Mouse (Mus musculus): ENCODE data around the gene 1700057G04Rik.

1700057G04Rik gene

DNA sequence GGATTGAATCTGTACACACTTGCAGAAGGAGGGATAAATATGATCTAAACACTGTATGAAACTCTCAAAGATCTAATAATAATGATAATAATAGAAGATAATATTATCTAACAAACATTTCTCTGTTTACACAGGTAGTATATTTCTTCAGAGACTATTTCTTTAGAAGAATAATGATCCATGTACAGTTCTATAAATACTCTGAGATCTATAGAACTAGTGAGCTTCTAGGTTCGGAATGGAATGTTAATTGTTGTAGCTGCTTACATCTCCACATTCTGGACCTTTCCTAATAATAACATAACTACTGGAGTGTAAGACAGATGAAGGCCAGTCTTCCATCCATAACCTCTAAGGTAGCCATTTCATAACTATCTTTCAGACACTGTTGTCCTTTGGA is at the start of gene 1700057G04Rik:
Gene 1700057G04Rik, plus strand, starts transcription at position 301 of the 400 bp plus-strand sequence.
- DNase-seq (ENCODE audit: low read depth), result no peak

DNA sequence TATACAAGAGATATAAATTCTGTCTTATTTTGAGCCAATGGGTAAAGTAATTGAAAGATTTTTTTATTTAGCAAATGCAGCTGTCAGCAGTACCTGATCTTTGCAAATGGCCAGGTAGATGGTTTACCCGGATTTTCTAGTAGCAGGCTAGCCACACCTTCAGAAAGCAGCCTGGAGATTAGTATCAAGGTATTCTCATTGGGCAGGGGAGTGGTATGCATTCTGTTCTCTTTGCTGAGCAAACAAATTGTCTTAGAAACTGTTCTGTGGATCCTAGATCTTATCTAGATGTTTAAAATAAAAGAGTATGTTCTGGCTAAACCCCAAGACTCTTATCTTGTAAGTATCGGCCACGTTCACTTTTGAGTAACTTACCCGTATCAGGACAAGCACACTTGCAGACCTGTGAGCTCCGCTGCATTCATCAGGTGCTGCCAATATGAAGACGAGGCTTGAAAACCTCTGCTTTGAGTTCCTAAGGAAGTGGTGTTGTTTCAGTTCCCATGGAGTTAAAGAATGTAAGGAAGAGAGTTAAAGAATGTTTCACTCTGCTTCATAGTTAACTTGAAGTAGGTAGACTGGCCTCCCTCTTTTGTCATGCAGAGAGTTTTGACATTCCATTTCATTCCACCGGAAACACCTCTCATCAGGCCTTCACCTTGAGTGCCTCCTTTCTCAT is 48.6 kb upstream of the 1700057G04Rik start:
- DNase-seq (ENCODE audit: low read depth), result no peak

DNA sequence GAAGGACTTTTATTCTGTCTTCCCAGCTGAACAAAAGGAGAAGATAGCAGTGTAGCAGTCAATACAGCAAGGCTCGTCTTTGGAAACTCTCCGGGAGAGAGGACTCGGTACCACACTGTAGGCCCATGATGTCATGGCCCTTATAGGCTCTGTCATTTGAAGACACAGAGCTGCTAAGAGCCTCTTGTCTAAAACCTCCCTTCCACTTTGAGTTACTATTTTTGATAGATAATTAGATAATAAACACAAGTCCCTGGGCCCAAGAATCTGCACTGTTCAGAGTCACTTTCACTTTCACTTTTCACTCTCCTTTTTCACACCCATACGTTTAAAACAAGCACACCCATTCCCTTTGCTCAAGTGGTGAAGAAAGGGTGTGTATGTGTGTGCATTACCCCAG is 43.5 kb upstream of the 1700057G04Rik start:
- peak; percentile 50 for DNase-seq (ENCODE audit: low read depth)

DNA sequence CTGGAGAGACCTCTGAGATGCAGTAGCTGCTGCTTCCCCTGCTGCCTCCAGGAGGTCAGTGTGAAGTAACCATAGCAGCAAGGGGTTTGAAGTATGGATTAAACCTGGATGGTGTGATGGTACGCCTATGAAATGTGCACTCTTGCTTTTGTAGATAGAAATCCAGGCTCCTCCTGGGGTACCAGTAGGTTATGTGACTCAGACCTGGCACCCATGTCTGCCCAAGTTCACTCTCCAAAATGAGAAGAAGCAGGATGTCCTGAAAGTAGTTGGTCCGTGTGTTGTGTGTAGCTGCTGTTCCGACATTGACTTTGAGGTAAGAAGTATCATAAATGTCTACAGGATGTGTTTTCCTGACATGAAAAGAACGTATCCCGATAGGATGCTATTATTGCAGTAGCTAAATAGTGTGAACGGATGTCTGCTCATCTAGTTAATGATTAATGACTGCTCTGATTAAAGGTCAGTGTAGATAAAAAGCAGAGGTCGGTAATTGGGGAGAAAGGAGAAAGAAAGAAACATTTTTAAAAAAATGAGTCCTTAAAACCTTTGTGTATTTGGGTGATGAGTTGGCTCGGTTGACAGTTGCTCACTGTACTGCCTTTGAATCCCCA is 42.5 kb upstream of the 1700057G04Rik start:
- DNase-seq (ENCODE audit: low read depth), result no peak

DNA sequence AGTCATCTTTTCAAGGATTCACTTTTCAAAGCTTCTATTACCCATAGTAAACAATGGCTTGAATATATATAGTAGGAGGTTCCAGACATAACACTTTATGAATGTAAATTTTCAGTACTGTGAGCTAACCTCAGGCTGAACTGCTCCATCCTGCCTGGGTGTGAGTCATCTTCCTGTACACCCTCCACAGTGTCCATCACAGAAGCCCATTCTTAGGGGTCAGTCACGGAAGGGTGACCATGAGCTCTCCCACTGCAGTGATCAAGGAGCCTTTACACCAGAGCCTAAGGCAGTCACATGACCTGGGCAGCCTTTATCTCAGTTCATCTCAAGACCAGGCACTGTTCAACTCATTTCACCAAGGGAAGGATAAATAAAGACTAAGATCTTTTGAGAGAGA is 41.4 kb upstream of the 1700057G04Rik start:
- no peak for DNase-seq (ENCODE audit: low read depth)

DNA sequence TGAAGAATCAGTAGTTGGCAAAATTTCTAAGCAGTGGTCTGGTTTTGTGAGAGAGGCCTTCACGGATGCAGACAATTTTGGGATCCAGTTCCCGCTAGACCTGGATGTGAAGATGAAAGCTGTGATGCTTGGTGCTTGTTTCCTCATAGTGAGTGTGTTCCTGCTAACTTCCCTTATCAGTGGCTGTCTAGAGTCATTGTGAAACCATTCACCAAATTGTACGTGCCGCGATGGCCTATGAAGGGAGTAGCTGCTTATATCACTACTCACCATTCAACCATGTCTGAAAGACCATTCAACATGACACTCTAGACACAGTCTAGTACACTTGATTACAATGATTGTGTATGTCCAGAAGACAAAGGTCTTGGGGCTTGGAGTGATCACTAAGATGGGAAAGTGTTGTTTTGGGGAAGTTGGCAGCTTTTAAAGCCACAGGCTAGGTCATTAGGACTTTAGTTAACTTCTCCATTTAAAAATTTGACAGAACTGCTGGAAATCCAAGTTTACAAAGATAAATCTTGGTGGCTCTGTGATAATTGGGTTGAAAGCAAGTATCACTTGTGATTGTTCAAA is 39.3 kb upstream of the 1700057G04Rik start:
- DNase-seq (ENCODE audit: low read depth), result no peak

DNA sequence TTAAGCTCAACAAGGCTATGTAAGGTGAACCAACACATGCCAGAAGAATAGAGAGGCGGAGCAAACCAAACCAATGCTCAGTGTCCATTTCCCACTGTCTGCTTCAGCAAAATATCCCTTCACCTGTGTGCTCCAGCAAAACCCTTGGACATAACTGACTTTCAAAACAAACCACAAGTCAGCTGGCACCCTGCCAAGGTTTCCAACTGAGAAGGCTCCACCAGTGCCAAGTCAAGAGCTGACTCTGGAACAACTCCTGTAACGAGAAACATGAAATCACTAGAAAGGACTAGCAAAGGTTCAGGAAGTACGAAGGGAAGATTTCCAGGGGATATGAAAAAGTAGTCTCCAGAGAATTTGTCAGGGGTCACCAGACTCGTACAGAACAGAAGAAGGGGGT is 38.2 kb upstream of the 1700057G04Rik start:
- no peak for DNase-seq (ENCODE audit: low read depth)

DNA sequence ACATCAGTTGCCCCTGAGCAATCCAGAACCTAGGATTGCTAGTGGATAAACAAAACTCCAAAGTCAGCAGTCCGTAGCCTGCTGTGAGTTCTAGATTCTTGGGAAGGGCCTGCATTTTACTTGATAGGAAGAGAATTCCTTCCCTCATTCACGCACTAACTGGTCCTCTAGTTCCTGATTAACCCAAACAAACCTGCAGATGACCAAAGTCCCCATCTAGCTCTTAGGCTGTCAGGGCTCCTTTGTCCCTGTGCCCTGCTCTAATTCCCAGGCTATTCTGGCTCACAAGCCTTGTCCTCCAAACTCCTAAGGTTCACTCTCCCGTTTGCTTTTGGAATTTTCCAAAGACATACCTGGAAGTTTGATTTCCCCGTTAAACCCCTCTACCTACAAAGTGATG is 36.5 kb upstream of the 1700057G04Rik start:
- no peak for DNase-seq (ENCODE audit: low read depth)

DNA sequence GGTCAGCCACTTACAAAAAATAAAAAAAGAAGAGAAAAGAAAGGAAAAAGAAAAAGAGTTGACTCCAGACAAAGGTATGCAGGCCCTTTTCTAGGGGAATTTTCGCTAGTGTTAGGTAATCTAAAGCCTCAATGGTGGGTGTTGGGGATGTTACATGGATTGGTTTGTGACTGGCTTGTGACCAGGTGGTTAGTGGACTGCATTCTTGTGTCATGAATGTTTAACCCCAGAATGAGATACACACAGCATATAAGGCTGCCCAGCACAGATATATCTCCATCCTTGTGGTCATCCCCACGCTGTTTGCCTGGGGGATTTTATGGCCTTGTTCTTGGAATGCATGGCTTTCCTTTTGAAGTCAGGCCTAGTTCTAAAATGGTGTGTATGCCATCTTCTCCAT is 35.9 kb upstream of the 1700057G04Rik start:
- no peak for DNase-seq (ENCODE audit: low read depth)

DNA sequence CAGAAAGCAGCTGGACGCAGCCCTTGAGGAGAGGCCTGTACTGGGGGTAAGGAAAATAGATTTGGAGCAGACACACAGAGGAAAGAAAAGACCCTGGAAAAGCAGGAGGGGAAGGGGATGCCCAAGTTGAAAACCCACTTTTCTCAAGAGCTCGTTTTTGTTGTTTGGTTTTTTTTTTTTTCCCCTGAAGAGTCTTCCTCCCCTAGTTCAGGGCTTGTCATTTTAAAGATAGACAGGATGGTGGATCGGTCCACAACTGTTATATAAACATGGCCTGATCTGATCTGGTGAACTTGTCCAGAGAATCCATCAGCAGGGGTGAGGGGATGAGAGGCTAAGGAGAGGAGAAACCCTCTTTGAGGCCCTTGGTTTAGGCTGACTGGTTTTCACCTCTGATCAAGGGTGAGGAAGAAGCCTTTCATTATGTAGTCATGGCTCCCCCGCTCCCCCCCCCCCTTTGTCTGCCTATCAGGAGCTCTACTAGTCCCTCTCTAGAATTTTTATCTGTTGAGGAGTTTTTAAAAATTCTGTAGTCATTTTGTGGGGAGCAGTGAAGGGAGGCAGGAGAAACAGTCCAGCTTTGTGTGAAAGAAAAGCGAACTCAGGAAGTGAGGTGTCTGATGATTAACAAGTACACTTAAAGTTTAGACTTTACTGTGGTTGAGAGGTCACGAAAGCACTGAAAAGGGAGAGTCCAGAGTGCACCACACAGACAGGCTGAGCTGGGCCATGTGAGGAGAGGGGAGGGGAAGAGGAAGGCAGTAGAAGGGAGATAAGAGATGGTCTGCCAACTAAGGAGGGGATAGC is 35.0 kb upstream of the 1700057G04Rik start:
- peak; percentile 16 for DNase-seq (ENCODE audit: low read depth)

DNA sequence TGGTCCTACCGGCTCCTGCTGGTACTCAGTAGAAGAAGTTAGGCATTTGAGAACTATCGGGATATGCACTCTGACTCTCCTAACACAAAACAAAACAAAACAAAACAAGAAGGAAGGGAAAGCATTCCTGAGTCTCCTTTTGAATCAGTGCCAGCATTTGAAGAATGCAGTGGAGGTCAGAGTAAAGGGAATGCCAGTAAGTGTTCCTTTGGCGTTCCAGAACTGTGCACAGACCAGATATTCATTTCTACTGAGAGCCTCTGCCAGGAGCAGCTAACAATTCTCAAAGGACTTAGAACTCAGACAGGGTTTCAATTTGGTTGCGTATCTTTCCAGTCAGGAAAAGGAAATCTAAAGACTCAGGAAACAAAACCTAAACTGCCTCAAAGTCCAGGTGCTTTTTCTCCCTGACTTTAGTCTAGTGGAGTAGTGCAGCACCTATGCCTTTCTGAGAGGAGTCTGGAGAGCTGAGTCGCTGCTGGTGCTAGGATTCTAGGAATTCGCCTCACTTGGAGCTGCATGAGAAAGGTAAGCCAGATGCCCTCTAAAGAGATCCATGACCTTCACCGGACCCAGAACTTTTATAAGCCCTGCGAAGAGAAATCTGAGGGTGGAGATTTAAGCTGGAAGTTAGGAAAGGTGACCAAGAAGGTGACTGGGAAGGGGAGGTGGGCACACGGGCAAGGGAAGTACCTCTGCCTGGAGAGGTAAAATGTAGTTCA is 33.5 kb upstream of the 1700057G04Rik start, which contains the start of gene Plscr2:
Gene Plscr2, plus strand, starts transcription at position 117 of the 722 bp plus-strand sequence.
- no peak for DNase-seq (ENCODE audit: low read depth)

DNA sequence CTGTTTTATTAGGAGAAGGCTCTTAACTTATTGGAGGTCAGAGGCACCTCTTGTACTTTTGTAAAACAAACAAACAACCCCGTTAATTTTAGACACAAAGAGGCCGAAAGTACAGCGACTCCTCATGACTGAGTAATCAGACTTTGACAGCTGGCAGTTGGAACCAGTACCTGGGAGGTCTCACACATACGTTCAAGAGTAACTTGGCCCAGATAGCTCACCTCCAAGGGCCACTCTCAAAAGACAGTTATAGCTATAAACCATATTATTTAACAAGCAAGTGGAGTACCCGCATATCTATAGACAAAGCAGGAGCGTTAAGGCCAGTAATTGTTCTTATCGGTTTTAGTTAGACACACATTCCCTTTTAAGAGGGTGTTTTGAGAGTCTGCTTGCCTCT is 32.8 kb upstream of the 1700057G04Rik start:
- DNase-seq (ENCODE audit: low read depth), result no peak

DNA sequence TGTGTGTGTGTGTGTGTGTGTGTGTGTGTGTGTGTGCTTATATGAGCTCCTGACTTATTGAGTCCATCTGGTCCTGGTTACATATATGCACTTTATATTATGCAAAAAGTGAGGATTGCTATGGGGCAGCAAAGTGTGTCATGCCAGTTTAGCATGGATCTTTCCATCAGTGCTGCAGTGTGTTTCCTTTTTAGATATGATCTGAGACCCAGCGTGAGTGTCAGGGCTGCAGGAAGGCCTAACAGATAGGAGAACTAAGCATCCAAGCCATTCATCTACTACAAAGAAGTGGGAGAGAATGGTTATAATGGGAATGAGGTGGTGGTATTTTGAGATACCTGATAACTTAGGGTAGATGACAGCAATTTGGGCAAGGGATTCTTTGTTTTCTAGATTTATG is 29.1 kb upstream of the 1700057G04Rik start:
- no peak for DNase-seq (ENCODE audit: low read depth)

DNA sequence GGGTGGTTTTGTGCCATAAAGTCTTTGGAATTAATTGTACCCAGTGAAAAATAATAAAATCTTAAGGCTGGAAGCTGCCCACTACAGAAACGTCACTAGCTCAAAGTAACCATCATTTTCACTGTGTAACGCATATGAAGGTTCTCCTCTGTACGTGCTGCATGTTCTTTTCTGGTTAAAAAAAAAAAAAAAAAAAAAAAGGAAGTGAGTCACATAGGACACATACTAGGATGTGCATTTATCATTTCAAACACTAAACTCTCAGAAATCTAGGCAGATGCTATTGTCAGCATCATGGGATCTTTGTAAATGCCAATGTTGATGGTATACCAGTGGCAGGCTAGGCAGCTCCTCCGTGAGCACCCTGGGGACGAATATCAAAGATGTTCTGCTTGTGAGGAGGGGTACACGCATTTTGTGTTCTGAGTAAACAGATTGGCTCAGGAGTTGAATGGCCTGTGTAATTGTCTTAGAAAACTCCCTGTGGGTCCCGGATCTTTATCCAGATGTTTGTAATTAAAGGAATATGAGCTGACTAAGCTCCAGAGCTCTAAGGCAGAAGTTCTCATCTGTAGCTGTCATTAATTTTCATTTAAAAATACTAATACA is 26.5 kb upstream of the 1700057G04Rik start:
- no peak for DNase-seq (ENCODE audit: low read depth)

DNA sequence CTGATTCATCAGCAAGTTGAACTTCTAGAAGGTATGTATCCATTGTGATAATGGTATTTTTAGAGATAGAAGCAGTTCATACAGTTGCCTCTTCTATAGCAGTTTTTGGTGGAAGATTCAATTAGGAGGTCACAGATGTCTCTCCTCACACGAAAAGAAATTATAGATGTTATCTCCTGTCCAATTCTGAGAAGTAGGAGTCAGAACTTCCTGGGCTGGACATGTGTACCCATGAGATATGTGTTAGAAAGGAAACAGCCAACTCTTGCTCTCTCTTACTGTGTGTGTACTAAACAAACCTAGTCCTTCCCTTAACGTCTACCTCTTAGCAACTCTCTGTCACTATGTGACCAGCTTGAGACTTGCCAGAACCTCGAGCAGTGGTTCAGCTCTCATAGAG is 19.5 kb upstream of the 1700057G04Rik start:
- DNase-seq (ENCODE audit: low read depth), result no peak

DNA sequence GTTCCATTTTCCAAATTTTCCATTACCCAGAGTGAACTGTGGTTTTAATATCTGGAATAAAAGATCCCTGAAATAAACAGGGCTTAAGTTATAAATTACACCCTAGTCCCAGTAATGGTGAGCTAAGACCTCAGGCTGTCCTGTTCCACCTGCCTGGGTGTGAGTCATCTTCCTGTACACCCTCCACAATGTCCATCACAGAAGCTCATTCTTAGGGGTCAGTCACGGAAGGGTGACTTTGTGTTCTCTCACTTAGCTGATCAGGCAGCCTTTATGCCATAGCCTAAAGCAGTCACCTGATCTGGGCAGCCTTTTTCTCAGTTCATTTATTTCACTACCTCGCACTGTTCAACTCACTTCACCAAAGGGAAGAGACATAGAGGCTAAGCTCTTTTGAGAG is 17.0 kb upstream of the 1700057G04Rik start:
- DNase-seq (ENCODE audit: low read depth), result no peak

DNA sequence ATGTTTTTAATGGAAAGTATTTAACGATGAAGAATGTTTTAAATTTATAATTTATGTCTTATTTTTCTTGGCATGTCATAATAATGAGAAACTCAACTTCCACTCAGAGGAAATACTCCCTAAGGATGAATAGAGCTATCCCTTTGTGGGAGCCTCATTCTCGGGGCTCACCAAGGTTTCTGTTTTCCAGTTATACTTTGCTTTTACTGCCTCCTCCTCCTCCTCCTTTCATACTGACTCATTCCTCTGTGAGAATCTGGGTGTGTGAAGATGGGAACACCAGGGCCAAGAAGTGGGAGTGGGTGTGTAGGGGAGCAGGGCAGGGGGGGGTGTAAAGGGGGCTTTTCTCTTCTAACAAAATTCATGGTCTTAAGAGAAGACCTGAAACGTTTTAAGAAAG is 16.3 kb upstream of the 1700057G04Rik start:
- DNase-seq (ENCODE audit: low read depth), result no peak

DNA sequence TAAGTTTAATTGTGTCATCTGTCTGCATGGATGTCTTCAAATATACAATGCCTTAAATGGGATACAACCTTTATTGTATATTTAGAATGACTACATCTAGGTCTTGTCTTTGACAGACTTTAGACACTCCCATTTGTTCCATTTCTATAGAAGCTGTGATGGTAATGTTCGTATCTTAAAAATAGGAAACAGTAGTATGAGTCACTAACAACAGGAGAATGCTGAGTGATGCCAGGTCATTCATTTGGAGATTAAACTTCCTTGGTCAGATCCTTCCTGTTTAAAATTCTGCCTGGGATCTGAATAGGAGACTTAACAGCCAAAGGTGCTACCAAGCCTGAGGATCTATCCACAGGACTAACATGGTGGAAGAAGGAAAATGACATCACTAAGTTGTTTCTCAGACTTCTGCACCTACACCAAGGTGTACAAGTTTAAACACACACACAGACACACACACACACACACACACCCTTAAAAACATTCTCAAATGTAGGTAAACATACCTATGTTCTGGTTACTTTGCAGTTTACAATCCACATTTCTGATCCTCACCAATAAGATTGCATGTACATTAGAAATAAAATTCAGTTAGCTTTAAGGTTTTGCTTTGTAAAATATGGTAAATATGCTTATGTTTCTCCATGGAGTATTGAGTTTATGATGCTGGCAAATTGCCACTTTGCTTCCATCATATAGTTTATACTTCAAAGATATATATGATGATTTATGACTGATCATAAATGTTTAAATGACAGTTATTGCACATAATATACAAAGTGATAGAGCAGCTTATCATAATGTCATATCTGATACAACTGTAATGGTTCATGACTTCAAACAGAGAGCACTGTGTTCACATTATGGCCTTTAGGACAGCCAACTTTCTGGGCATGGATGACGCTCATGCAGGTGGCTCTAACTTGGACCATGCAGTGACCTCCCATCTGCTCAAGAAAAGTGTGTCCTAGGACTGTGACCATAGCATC is 15.3 kb upstream of the 1700057G04Rik start:
- DNase-seq (ENCODE audit: low read depth), result no peak

DNA sequence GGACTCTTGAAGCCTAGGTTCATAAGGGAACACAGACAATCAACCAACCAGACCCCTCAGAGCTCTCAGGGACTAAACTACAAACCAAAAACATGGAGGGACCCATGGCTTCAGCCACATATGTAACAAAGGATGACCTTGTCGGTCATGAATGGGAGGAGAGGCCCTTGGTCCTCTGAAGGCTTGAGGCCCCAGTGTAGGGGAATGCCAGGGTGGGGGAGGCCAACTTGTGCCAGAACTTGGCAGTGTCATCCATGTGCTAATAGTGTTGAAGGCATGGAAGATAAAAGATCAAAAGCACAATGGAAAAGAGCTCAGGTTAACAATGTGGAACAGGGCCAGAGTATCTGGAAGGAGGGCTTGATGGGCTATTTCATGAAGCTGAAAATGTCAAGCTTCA is 10.9 kb upstream of the 1700057G04Rik start:
- no peak for DNase-seq (ENCODE audit: low read depth)

DNA sequence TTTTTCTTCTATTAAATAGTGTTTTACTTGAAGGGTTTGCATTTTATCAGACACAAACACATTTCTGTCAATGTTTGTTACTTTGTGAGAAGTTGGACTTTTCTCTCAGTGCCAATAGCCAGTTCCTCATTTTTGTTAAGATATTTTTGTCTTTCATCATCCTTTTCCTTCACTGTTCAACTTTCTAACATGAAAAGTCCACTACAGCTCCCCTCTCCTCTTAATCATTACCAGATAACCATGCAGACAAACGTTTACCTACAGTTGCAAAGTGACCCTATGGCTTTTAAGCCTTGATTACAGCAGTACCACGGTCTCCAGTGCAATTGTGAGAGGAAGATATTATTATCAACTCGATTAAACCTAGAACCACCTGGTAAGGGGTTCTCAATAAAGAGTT is 8.0 kb upstream of the 1700057G04Rik start:
- DNase-seq (ENCODE audit: low read depth), result no peak
